Mouse (Mus musculus) MEL (cell line): Measurements from ENCODE around the gene Ccdc61. TPM values are rescaled to one million over a fixed set of nuclear protein-coding genes. Genes with fewer than 3 reads are reported as not detected.

Experiments
- DNase-seq: peaks from one replicate; pipeline ENCODE4 v3.0.0; 2011; ENCODE audit warnings: low read depth, low spot score
- H3K27ac ChIP-seq: 2 replicates; pipeline ENCODE4 v1.5.1; 2012; ENCODE audit warnings: low read depth, mild to moderate bottlenecking, control low read depth, low read length, moderate library complexity; ENCODE audit not compliant: control insufficient read depth
- H3K27me3 ChIP-seq, 2 experiments: fragments of 150-350 bp in 1 of 2; sonication (generic) in 1 of 2; 2 replicates each; pipeline ENCODE4 v1.6.1; 2012; ENCODE audit warnings: low read length in 2 of 2, mild to moderate bottlenecking in 2 of 2, improper control_type of control experiment in 1 of 2, moderate library complexity in 1 of 2; ENCODE audit not compliant: insufficient read depth in 2 of 2, control insufficient read depth in 1 of 2
- H3K36me3 ChIP-seq, 2 experiments: 2 replicates each; pipeline ENCODE4 v1.6.1; 2012 to 2014; ENCODE audit warnings: low read length in 2 of 2, improper control_type of control experiment in 1 of 2, inconsistent platforms in 1 of 2, mild to moderate bottlenecking in 1 of 2; ENCODE audit not compliant: insufficient read depth in 2 of 2, control insufficient read depth in 1 of 2
- H3K4me1 ChIP-seq, 2 experiments: fragments of 150-350 bp in 1 of 2; sonication (generic) in 1 of 2; 2 replicates each; pipeline ENCODE4 v1.6.1; 2012; ENCODE audit warnings: low read length in 2 of 2, improper control_type of control experiment in 1 of 2, mild to moderate bottlenecking in 1 of 2; ENCODE audit not compliant: insufficient read depth in 2 of 2, control insufficient read depth in 1 of 2
- H3K4me3 ChIP-seq, 2 experiments: fragments of 150-350 bp in 1 of 2; sonication (generic) in 1 of 2; 2 replicates each; pipeline ENCODE4 v1.5.1; 2012; ENCODE audit warnings: low read depth in 2 of 2, low read length in 2 of 2, mild to moderate bottlenecking in 2 of 2, moderate library complexity in 2 of 2, control low read depth in 1 of 2, improper control_type of control experiment in 1 of 2; ENCODE audit not compliant: control insufficient read depth in 1 of 2, insufficient read depth in 1 of 2
- H3K79me2 ChIP-seq: 2 replicates; pipeline ENCODE4 v1.6.1; 2012; ENCODE audit warnings: mild to moderate bottlenecking, low read length, moderate library complexity; ENCODE audit not compliant: control insufficient read depth, poor library complexity, insufficient read depth
- H3K9ac ChIP-seq: 2 replicates; pipeline ENCODE4 v1.6.1; 2012; ENCODE audit warnings: low read depth, mild to moderate bottlenecking, control low read depth, low read length, moderate library complexity; ENCODE audit not compliant: control insufficient read depth, poor library complexity, severe bottlenecking
- H3K9me3 ChIP-seq: fragments of 150-350 bp; sonication (generic); replicated peaks from 2 replicates; pipeline ENCODE4 v1.6.1; 2012; ENCODE audit warnings: mild to moderate bottlenecking, low read length, improper control_type of control experiment, moderate library complexity; ENCODE audit not compliant: insufficient read depth
- BHLHE40 ChIP-seq: IDR thresholded peaks from 2 replicates; pipeline ENCODE4 v1.6.1; 2012; ENCODE audit warnings: low read depth, mild to moderate bottlenecking, inconsistent platforms, low read length, improper control_type of control experiment, borderline replicate concordance
- ELF1 ChIP-seq: IDR thresholded peaks from 2 replicates; pipeline ENCODE4 v1.6.1; 2014; ENCODE audit warnings: low read depth, mild to moderate bottlenecking, inconsistent platforms, low read length, improper control_type of control experiment, moderate library complexity
- GABPA ChIP-seq: IDR thresholded peaks from 2 replicates; pipeline ENCODE4 v1.6.1; 2012; ENCODE audit warnings: low read depth, mild to moderate bottlenecking, inconsistent platforms, low read length, improper control_type of control experiment, moderate library complexity
- GATA1 ChIP-seq: IDR thresholded peaks from 2 replicates; pipeline ENCODE4 v1.6.1; 2011; ENCODE audit warnings: low read depth, low read length, improper control_type of control experiment
- KAT2A ChIP-seq: conservative IDR thresholded peaks from 2 replicates; pipeline ENCODE4 v1.6.1; 2012; ENCODE audit warnings: low read depth, low read length, improper control_type of control experiment, inconsistent platforms
- MAX ChIP-seq: IDR thresholded peaks from 2 replicates; pipeline ENCODE4 v1.6.1; 2011; ENCODE audit warnings: low read length, improper control_type of control experiment
- MXI1 ChIP-seq: IDR thresholded peaks from 2 replicates; pipeline ENCODE4 v1.6.1; 2011; ENCODE audit warnings: mild to moderate bottlenecking, low read depth, low read length, improper control_type of control experiment
- NELFE ChIP-seq: IDR thresholded peaks from 2 replicates; pipeline ENCODE4 v1.6.1; 2011; ENCODE audit warnings: low read depth, low read length, improper control_type of control experiment
- POLR2A ChIP-seq, 2 experiments: IDR thresholded peaks; 2 replicates each; pipeline ENCODE4 v1.6.1; 2011 to 2012; ENCODE audit warnings: low read length in 2 of 2, mild to moderate bottlenecking in 2 of 2, control low read depth in 1 of 2, improper control_type of control experiment in 1 of 2, low read depth in 1 of 2, moderate library complexity in 1 of 2; ENCODE audit not compliant: control insufficient read depth in 1 of 2, insufficient read depth in 1 of 2, poor library complexity in 1 of 2
- POLR2AphosphoS2 ChIP-seq: IDR thresholded peaks from 2 replicates; pipeline ENCODE4 v1.6.1; 2011; ENCODE audit warnings: low read length, improper control_type of control experiment
- SIN3A ChIP-seq: IDR thresholded peaks from 2 replicates; pipeline ENCODE4 v1.6.1; 2012; ENCODE audit warnings: low read length, improper control_type of control experiment, inconsistent platforms
- TAL1 ChIP-seq: IDR thresholded peaks from 2 replicates; pipeline ENCODE4 v1.6.1; 2012; ENCODE audit warnings: mild to moderate bottlenecking, inconsistent platforms, low read length, moderate library complexity, mixed read lengths
- TBP ChIP-seq: IDR thresholded peaks from 2 replicates; pipeline ENCODE4 v1.8.0; 2011; ENCODE audit warnings: low read depth, low read length, improper control_type of control experiment
- USF2 ChIP-seq, 2 experiments: IDR thresholded peaks; 2 replicates each; pipeline ENCODE4 v1.6.1; 2011 to 2012; ENCODE audit warnings: improper control_type of control experiment in 2 of 2, low read length in 2 of 2, borderline replicate concordance in 1 of 2, inconsistent platforms in 1 of 2, low read depth in 1 of 2, mild to moderate bottlenecking in 1 of 2; ENCODE audit not compliant: insufficient read depth in 1 of 2
- polyA plus RNA-seq, 2 experiments: library from polyadenylated mRNA; stranded (reverse) in 1 of 2; unstranded in 1 of 2; fragments of >175 nt in 1 of 2; fragments of >200 nt in 1 of 2; gene quantifications; 2 replicates each; pipeline versions ENCODE4 v1.2.1 to v1.2.4; 2012; ENCODE audit warnings: low replicate concordance in 2 of 2, low read depth in 1 of 2; ENCODE audit not compliant: insufficient read length in 2 of 2, insufficient read depth in 1 of 2, missing spikeins in 1 of 2
- total RNA-seq: library from RNA; depleted of rRNA; stranded (reverse); fragments of 300-350 nt; gene quantifications from 2 replicates; pipeline ENCODE4 v1.2.3, GENCODE M21; 2012

Gene Ccdc61
- total and polyA plus RNA-seq, 3 experiments = 19.7 to 69.8 TPM; not detected in 1

GRCm38 (mm10) chr7:18957569-18958383 is 47.6 kb upstream of the Ccdc61 start:
- H3K27me3 ChIP-seq = no peaks in the 10 kb centered on the region
- peaks cover 0 to 12% of the 10 kb centered on the region in 2 experiments; a peak in 2 of 4 replicates for H3K4me1 ChIP-seq
- peak overlapping the region; percentile 95 for H3K9ac ChIP-seq
- H3K79me2 ChIP-seq = peaks cover 1% of the 10 kb centered on the region; the same call in 1 of the 2 replicates
- peak overlapping the region; percentile 67 to 97 for H3K4me3 ChIP-seq
- 0 out of 2 replicates have a peak, but pooled peaks have one; percentile 27 for TF ChIP-seq SIN3A
- peak; percentile 54; the same call in 1 of the 2 replicates for TF ChIP-seq MAX
- TF ChIP-seq GABPA = no peak
- TF ChIP-seq NELFE = peak; percentile 79
- 0 out of 2 replicates have a peak, but pooled peaks have one; percentile 36 for TF ChIP-seq POLR2AphosphoS2
- no peak for TF ChIP-seq TAL1
- no peak for TF ChIP-seq TBP
- no peak for TF ChIP-seq BHLHE40
- TF ChIP-seq MXI1 = no peak; the same call in 1 of the 2 replicates
- no peak for TF ChIP-seq KAT2A
- TF ChIP-seq ELF1 = no peak
- peak; percentile 66 to 92; a peak in 3 of 4 replicates for TF ChIP-seq POLR2A (IDR thresholded peaks at IDR 0.05; ENCODE audit: control insufficient read depth in 1 of 2, insufficient read depth in 1 of 2, low read depth in 1 of 2, low read length in 2 of 2, poor library complexity in 1 of 2)
- TF ChIP-seq USF2 (IDR thresholded peaks at IDR 0.05; ENCODE audit: borderline replicate concordance in 1 of 2, insufficient read depth in 1 of 2, low read depth in 1 of 2, low read length in 2 of 2) = no peak
- DNase-seq = peak; percentile 79
- H3K9me3 ChIP-seq = no peaks in the 10 kb centered on the region
- H3K36me3 ChIP-seq = peaks cover 0 to 2% of the 10 kb centered on the region in 2 experiments; a peak in 1 of 4 replicates
- H3K27ac ChIP-seq = no peak overlapping the region

- no peaks in the 10 kb centered on the region for H3K79me2 ChIP-seq
- peaks cover 0 to 5% of the 10 kb centered on the region in 2 experiments; a peak in 1 of 4 replicates for H3K36me3 ChIP-seq
- no peak overlapping the region for H3K4me3 ChIP-seq
- no peak overlapping the region for H3K27ac ChIP-seq
- TF ChIP-seq MXI1 (peak; percentile 63), GATA1 (no peak), SIN3A (peak; percentile 81)
- no peaks in the 10 kb centered on the region for H3K27me3 ChIP-seq
- H3K9me3 ChIP-seq = no peaks in the 10 kb centered on the region
- DNase-seq = peak; percentile 80
- H3K9ac ChIP-seq = no peak overlapping the region
- peaks cover 0 to 15% of the 10 kb centered on the region in 2 experiments; a peak in 2 of 4 replicates for H3K4me1 ChIP-seq
These were observed 41.2 kb upstream of the Ccdc61 start for GRCm38 (mm10) chr7:18951397-18951796.
